Mouse (Mus musculus) C2C12 (cell line): ENCODE results near the gene Ndufaf2. TPM values are rescaled to one million over a fixed set of nuclear protein-coding genes. Genes with fewer than 3 reads are reported as not detected.

Experiments used
- H3K27me3 ChIP-seq: one replicate; pipeline ENCODE4 v1.6.1; 2011; ENCODE audit not compliant: control insufficient read depth, insufficient read depth, insufficient read length
- H3K36me3 ChIP-seq: one replicate; pipeline ENCODE4 v1.6.1; 2011; ENCODE audit not compliant: control insufficient read depth, insufficient read depth
- H3K4me3 ChIP-seq: one replicate; pipeline ENCODE4 v1.5.1; 2011; ENCODE audit warnings: mild to moderate bottlenecking, control low read depth; ENCODE audit not compliant: poor library complexity, insufficient read depth, severe bottlenecking
- H3K79me2 ChIP-seq: one replicate; pipeline ENCODE4 v1.6.1; 2011; ENCODE audit not compliant: control insufficient read depth, insufficient read depth
- H3K79me3 ChIP-seq: one replicate; pipeline ENCODE4 v1.6.1; 2011; ENCODE audit warnings: low read depth, control low read depth
- H3ac ChIP-seq: one replicate; pipeline ENCODE3; 2011; ENCODE audit warnings: low read depth; ENCODE audit not compliant: control insufficient read depth, insufficient read length
- CEBPB ChIP-seq: IDR thresholded peaks from one replicate; pipeline ENCODE4 v1.6.1; 2011; ENCODE audit warnings: low read depth, mild to moderate bottlenecking, control low read depth, moderate library complexity
- CTCF ChIP-seq: IDR thresholded peaks from one replicate; pipeline ENCODE4 v1.5.1; 2011; ENCODE audit not compliant: control insufficient read depth, insufficient read depth, insufficient read length
- FOSL1 ChIP-seq: IDR thresholded peaks from one replicate; pipeline ENCODE4 v1.8.0; 2011; ENCODE audit warnings: mild to moderate bottlenecking, low read length; ENCODE audit not compliant: poor library complexity, insufficient read depth, severe bottlenecking
- MAX ChIP-seq: IDR thresholded peaks from one replicate; pipeline ENCODE4 v1.6.1; 2011; ENCODE audit warnings: mild to moderate bottlenecking, control low read depth
- MYOD1 ChIP-seq: IDR thresholded peaks from one replicate; pipeline ENCODE4 v1.6.1; 2011; ENCODE audit warnings: low read depth; ENCODE audit not compliant: control insufficient read depth, insufficient read length
- MYOG ChIP-seq: IDR thresholded peaks from one replicate; pipeline ENCODE4 v1.6.1; 2011; ENCODE audit not compliant: control insufficient read depth, insufficient read length; ENCODE audit errors: extremely low read depth
- USF1 ChIP-seq: IDR thresholded peaks from one replicate; pipeline ENCODE4 v1.6.1; 2011; ENCODE audit warnings: low read depth, mild to moderate bottlenecking, control low read depth, moderate library complexity
- polyA plus RNA-seq: library from polyadenylated mRNA; unstranded; fragments of >200 nt; fragmentation: generic; extraction: Trizol; gene quantifications from one replicate; pipeline ENCODE4 v1.2.1, GENCODE M21; 2012; ENCODE audit warnings: missing spikeins

Ndufaf2 gene
- polyA plus RNA-seq, 1 experiment = 40.2 TPM

- no peaks in the 10 kb centered on the region for H3K27me3 ChIP-seq
- no peaks in the 10 kb centered on the region for H3K79me3 ChIP-seq
- no peak overlapping the region for H3ac ChIP-seq
- TF ChIP-seq MYOD1 (no peak), MYOG (no peak), USF1 (no peak), MAX (no peak), FOSL1 (no peak), CTCF (no peak), CEBPB (no peak)
- H3K4me3 ChIP-seq = no peak overlapping the region
- H3K36me3 ChIP-seq = no peaks in the 10 kb centered on the region
- H3K79me2 ChIP-seq = peaks cover 4% of the 10 kb centered on the region
Measured at GRCm38 (mm10) chr13:108094681-108095080, 63.7 kb downstream of the Ndufaf2 start.

GRCm38 (mm10) chr13:108092290-108092689 lies 66.1 kb downstream of the Ndufaf2 start:
- H3ac ChIP-seq = no peak overlapping the region
- TF ChIP-seq MAX (no peak), CTCF (no peak), CEBPB (no peak), USF1 (no peak), FOSL1 (no peak), MYOG (no peak), MYOD1 (no peak)

GRCm38 (mm10) chr13:108086724-108087123 lies 71.7 kb downstream of the Ndufaf2 start:
- TF ChIP-seq MYOD1 (no peak), MAX (no peak), CEBPB (no peak), CTCF (no peak), USF1 (no peak), FOSL1 (no peak), MYOG (no peak)
- Histone ChIP-seq H3K79me2 (no peaks in the 10 kb centered on the region), H3K36me3 (no peaks in the 10 kb centered on the region), H3K27me3 (no peaks in the 10 kb centered on the region), H3K4me3 (no peak overlapping the region), H3K79me3 (no peaks in the 10 kb centered on the region), H3ac (no peak overlapping the region)

More at GRCm38 (mm10) chr13:108092290-108092689, 66.1 kb downstream of the Ndufaf2 start:
- H3K79me2 ChIP-seq = no peaks in the 10 kb centered on the region
- H3K4me3 ChIP-seq = no peak overlapping the region
- H3K36me3 ChIP-seq = no peaks in the 10 kb centered on the region
- no peaks in the 10 kb centered on the region for H3K79me3 ChIP-seq
- H3K27me3 ChIP-seq = no peaks in the 10 kb centered on the region

- Histone ChIP-seq H3K27me3 (no peaks in the 10 kb centered on the region), H3K4me3 (no peak overlapping the region), H3K79me3 (no peaks in the 10 kb centered on the region), H3K79me2 (no peaks in the 10 kb centered on the region), H3ac (no peak overlapping the region), H3K36me3 (no peaks in the 10 kb centered on the region)
- TF ChIP-seq FOSL1 (no peak), USF1 (no peak), MAX (no peak), CEBPB (no peak), MYOG (no peak), MYOD1 (no peak), CTCF (no peak)
Measured at GRCm38 (mm10) chr13:108086036-108086435, 72.4 kb downstream of the Ndufaf2 start.

GRCm38 (mm10) chr13:108084086-108084485 lies 74.3 kb downstream of the Ndufaf2 start:
- Histone ChIP-seq H3K4me3 (no peak overlapping the region), H3K36me3 (peaks cover 4% of the 10 kb centered on the region), H3K79me3 (no peaks in the 10 kb centered on the region), H3K79me2 (no peaks in the 10 kb centered on the region), H3ac (no peak overlapping the region), H3K27me3 (no peaks in the 10 kb centered on the region)
- TF ChIP-seq MYOG (no peak), CEBPB (no peak), USF1 (no peak), MAX (no peak), FOSL1 (no peak), CTCF (no peak), MYOD1 (no peak)

GRCm38 (mm10) chr13:108077901-108078300 lies 80.5 kb downstream of the Ndufaf2 start:
- Histone ChIP-seq H3ac (no peak overlapping the region), H3K27me3 (no peaks in the 10 kb centered on the region), H3K36me3 (peaks cover 4% of the 10 kb centered on the region), H3K79me2 (no peaks in the 10 kb centered on the region), H3K79me3 (no peaks in the 10 kb centered on the region), H3K4me3 (no peak overlapping the region)
- TF ChIP-seq MYOG (no peak), MYOD1 (no peak), FOSL1 (no peak), USF1 (no peak)
